Mouse (Mus musculus) telencephalon, adult 2 months (tissue): ENCODE results near the gene 5730596B20Rik.
A peak's percentile ranks its signal among the peaks of the same experiment; 100 is the strongest.

Experiments used
- DNase-seq: peaks from one replicate; pipeline ENCODE4 v3.0.0-alpha.2; 2011; ENCODE audit warnings: low read depth, low spot score

Gene 5730596B20Rik

DNA sequence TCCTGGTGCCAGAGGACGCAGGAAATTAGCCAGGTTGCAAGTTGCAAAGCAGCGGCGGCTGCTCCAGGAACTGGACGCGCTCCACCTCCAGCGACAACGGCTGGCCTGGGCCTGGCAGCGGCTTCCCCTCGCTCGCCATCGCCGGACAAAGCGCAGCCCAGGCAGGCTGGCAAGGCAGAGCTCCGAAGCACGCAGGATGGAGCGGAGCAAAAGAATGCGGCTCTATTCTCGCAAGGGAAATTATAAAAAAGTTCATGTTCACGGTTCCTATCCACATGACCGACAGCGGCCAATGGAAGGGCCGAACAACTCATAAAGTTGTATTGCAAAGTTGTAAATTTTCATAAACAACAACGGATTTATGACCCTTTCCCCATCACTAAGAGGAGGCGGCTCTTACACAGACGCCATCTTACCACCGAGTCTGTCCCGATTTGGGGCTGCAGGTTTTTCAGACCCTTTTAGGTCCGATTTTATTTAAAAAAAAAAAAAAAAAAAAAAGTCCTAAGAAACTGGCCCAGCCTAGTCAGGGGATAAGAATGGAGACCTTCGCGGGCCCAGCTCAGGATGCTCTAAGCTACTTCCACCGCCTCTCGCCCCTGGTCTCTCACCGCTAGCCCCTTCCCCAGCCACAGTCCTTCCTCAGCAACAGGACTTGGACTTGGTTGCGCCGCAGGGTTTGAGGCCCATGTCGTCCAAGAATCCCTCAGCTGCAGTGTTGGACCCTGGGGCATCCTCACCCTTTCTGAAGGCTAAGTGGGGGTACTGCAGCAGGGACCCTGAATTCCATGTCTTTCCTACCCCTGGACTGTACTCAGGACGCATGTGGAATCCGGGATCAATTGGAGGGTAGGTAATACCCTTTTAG lies 36.1 kb downstream of the 5730596B20Rik start, which contains the start of the genes Hoxa3 and Gm28308:
Gene Hoxa3, minus strand, starts transcription at position 218 of the 868 bp plus-strand sequence.
Gene Gm28308, minus strand, starts transcription at position 221 of the 868 bp plus-strand sequence.
- DNase-seq = no peak

DNA sequence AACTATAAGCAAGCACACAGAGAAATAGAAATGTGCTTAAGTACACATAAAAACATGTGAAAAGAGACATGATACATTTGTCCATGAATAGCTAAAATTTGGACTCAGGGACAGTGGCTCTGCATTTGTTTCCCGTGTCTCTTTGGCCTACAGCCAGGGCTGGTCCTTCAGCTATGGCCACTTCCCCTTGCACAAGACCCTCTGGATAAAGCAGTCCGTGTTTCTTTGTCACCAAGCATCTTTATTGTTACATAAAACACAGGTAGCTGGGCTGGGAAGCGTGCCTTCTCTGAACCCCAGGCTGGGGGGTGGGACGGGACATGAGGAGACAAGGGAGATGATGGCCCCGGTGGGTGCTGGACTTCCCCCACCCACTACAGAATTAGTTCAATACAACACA lies 37.0 kb downstream of the 5730596B20Rik start:
- DNase-seq = no peak

DNA sequence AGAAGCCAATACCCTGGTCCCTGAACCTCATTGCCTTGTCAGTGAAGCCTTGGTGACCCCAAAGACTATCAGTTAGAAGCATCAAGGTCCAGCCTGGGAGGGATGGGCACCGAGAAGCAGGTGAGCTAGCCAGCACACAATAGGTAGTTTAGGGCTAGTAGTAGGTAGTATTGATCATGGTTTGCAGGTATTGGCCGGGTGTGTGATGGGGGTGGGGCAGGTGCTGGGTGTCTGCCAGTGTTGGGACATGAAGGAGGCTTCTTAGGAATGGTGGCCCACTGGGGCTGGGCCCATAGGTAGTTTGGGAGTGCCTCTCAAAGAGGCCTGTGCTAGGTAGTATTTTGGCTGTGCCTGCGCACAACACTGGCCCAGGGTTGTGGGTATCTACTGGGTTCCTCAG lies 37.8 kb downstream of the 5730596B20Rik start:
- no peak for DNase-seq

DNA sequence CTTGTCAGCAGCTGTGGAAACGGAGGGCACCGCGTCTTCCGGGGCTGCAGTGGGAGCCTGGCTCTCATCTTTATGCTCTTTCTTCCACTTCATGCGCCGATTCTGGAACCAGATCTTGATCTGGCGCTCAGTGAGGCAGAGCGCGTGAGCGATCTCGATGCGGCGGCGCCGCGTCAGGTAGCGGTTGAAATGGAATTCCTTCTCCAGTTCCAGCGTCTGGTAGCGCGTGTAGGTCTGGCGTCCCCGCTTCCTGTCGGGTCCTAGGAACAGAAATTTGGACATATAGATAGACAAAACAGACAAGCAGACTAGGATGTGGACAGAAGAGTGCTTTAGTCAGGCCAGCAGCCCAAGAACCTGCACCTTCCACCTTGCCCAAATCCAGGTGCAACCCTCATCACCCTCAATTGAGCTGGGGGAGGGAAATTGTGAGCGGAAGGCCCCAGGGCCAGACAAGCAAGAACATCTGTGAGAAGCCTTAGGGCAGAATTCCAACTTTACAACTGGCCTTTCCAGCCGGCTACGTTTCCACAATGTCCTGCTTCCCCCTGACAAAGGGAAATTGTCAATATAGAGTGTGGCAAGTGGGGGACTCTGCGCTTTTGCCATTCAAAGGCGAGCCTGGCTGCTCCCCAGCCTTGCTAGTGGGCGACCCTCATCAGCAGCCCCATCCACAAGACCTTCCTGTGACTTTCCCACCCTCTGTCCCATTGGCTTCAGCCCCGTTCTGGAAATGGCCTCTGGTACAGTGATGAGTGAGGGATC lies 38.7 kb downstream of the 5730596B20Rik start:
- DNase-seq = no peak

DNA sequence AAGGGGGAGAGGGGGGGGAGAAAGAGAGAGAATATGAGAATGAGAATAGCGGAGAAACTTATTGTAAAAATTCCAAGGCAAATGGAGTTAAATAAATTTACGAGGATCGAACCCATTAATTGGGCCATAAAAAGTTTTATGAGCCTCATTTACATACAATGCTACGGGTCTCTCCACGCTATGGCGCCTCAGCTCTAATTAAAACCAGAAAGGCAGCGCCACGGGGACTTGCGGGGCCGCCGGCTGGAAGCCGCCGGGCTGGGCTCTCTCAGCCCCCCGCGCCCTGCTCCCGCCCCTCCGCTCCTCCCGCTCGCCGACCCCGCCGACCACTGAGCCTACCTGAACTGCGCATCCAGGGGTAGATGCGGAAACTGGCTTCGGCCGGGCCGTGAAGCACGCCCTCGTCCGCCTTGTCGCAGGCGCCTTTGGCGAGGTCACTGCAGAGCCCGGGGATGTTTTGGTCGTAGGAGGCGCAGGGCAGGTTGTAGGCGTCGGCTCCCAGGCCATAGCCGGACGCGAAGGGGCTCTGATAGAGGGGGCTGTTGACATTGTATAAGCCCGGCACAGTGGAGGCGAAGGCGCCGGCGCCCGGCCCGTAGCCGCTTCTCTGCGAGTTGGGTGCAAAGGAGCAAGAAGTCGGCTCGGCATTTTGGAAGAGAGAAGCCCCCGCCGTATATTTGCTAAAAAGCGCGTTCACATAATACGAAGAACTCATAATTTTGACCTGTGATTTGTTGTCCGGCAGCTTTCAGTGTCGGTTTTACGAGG lies 39.6 kb downstream of the 5730596B20Rik start:
- no peak for DNase-seq

DNA sequence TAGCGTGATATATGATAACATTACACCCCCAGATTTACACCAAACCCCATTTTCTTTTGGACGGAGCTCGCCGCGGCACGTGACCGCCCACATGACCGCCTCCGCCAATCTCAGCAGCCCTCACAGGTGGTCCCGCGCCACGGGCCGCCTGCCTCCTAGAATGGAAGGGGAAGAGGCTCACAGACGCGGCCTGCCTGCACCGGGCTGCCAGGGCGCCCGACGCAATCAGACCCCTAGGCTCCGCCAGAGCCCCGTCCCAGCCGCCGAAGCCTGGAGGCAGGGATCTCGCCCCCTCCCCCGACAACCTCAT lies 40.1 kb downstream of the 5730596B20Rik start:
- no peak for DNase-seq

DNA sequence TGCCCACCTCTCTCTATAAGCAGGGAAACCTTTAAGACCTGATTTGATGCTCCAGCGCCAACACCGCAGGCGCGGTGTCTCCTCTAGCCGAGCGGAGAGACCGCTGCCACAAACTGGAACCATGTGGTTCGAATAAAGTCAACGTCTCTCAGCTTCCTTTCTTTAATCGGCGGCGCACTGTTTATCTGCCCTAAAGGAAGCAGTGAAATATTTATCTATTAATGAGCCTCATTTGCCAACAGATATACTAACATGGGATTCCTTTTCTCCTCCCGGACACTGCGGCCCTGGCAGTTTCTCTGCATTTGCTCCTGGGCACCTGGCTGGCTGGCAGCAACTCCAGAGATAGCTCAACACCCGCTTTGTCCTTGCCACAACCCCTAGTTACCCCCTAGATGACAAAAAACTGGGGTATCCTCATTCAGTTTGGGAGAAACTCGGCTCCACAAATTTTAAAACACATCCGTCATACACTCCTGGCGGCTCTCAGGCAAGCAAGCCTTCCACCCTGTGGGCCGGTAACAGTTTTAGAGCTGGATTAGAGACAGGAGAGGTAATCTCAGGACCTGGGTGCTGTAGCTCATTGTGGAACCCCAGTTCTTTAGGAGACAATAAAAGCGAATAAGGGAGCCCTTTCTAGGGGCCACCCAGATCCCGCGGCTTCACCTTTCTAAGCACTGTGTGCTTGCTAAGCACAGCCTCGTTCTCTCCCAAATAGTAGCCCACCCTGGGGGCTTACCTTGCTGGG lies 40.8 kb downstream of the 5730596B20Rik start:
- DNase-seq = no peak

DNA sequence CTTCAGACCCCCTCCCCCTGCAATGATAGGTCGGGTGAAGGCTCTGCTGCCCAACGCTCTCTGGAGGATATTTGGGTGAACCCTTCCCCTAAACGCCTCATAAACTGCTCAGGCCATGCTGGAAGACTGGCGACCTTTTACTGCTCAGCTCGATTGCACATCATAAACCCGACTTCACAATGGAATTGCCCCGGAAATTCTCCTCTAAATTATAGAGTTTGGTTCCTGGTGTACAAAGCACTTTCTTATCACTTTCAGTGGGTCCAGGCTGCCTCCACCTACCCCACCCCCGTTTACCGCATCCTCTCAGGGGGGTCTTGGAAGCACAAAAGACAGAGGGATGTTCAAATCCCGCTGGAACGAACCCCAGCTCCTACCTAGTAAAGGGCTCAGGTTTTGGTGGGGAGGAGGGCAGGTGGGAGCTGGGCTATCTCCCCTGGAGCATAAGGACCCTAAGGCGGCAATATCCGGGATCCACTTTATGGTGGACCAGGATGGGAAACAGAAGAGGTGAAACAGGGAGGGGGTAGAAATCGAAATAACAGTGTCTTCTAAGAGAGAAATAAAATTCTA lies 41.4 kb downstream of the 5730596B20Rik start:
- no peak for DNase-seq

DNA sequence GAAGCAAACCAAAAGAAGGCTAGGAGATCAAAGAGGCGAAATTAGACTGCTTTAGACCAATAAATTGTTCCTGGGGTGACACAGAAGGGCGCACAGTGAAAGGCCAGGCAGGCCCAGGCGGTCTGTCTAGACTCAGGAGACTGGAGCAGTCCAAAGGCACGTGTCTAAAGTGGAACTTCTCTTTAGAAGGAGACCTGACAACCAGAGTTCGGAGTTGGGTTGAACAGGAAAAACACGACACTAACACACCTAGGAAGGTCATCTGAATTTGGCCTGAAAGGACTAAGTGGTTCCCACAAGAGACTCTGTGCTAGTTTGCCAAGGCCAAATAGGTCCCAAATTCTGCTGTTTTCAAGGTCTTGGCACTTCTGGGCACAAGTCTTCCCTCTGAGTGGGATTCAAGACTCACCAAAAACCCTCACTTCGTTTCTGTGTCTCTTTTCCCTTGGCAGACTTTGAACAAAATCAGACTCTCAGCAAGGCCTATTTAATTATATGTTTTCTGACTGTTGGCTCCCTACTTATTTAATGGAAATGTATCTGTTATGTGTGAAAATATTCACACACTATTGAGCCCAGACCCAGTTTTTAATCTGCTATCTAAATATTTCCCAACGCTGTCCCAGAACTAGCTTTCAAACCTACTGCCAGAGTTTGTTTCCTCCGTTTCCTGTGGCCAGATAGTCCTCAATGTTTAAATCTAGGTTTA lies 42.1 kb downstream of the 5730596B20Rik start:
- DNase-seq = no peak

DNA sequence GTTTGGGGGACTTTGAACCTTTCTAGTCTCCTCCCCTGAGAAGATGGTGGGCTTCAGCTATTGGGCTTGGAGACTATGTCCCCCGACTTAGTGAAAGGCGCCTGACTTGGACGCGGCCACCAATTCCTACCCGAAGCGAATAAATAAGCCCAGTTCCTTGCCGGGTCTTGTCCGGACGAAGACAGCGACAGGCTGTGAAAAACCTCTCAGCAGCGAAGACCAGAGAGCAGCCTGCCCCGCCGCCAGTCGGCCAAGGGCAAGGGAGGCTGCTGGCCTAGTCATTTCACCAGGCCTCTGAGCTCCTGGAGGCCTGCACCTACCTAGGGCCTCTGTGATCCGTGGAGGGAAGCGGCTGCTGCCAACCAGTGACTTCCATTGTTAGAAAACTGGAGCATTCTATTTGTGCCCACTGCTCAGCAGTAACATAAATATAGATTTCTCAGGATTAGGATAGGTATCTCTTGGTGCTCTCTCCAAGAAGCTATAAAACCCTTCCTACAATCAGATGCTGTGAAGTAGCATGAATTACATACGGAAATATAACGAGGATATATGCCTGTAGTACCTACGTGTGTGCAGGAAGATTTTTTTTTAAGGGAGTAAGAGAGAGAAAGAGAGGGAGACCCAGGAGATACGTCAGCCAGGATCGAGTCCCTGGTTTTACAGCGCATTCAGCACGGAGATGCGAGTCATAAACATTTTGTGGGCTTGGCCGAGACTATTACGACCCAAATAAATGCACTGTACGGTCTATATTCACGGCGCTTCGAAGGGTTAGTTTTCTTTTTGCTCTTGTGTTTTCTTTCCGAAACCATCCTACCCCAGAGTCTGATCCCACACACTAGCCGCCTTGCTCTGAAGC lies 42.9 kb downstream of the 5730596B20Rik start:
- DNase-seq = no peak

DNA sequence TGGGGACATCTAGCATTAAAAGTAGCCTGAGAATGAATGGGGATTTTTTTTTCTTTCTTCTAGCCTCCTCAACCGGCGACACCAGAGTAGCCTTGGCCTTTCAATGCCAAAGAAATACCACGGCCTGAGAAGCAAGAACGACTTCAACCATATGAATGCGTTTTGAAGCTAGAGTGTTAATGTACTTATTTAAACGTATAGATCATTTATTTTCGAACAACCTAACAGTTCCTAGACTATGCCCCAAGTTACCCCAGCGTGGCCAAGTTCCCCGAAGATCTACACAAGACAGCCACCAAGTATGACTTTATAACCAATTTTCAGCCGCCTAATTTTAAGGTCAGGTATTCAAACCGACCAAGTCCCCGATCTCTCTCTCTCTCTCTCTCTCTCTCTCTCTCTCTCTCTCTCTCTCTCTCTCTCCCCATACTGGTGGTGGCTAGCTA lies 43.6 kb downstream of the 5730596B20Rik start:
- no peak for DNase-seq

DNA sequence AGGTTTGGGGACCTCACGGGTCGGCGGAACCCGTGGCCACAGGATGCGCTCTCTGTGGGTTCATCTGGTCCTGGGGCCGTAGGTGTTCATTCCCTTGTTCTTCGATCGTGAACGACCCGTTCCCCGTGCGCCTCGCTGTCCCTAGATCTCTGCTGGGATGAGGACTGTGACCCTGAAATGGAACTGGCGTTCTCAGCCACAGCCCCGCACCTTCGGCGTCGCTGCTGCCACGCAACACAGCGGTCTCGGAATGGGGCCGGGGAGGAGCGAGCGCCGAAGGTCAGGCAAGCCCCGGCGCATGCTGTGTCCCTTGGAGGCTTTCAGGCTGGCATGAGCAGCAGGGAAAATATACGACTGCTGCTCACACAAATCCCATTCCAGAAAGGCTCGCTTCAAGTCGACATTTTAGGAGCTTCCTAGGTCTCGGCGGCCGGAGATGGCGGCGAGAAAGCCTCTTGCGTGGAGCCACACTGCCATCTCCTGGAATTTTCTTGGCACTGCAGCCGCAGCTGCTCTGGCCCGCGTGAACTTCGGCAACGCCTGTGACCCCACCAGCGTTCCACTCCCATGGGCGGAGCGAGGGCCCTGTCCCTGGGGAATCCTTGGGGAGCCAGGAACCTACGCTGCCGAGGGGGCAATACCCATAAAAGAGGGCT lies 44.2 kb downstream of the 5730596B20Rik start, which contains the start of gene Hoxa7:
Gene Hoxa7, minus strand, starts transcription at position 518 of the 656 bp plus-strand sequence.
- DNase-seq = peak; percentile 34

DNA sequence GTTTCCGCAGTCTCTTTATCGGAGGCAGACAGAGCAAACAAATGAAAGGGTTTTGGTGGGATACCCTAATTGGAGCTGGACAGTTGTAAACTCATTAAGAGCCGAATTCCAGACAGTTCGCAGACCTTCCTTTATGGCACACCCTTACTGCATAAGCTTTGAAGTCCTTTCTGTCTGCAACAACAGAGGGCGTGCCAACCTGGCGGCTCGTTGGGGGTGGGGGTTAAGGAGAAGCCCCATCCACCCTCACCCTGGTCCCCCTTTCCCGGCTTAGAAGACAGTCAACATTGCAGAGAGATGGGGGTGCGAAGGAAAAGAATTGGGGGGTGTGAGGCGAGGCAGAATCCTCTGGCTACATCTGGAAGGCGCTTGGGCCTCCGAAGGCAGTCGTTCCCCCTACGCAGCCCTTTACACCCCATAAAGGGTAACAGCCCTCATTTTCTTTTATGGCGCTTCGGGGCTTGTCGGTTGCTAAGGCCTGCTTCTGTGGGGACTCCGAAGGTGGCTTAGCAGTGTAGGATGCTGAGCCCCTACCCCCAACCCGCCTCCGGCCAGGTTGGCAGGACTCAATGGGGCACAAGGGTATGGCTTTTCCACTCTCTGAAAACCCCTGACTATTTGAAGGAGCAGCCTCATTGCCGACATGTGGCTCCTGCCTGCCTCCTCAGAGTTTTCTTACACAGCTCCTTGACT lies 44.8 kb downstream of the 5730596B20Rik start:
- DNase-seq = no peak

DNA sequence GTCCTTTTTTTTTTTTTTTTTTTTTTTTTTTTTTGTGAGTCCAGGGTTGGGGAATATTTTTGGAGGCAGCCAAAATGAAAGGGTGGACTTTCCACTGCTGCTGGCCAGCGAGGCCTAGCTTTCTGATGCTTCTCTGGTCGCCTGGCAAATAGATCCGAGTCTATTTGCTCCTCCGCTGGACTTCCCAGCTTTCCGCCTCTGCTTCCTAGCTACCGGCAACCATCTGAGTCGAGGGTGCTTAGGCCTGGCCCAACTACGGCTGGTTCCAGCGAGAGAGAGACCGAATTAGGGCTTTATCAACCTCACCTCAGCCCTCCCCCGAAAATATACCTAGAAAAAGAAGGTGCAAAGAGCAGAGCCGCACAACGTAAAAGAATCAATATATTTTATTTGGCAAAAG lies 45.4 kb downstream of the 5730596B20Rik start:
- DNase-seq = no peak

DNA sequence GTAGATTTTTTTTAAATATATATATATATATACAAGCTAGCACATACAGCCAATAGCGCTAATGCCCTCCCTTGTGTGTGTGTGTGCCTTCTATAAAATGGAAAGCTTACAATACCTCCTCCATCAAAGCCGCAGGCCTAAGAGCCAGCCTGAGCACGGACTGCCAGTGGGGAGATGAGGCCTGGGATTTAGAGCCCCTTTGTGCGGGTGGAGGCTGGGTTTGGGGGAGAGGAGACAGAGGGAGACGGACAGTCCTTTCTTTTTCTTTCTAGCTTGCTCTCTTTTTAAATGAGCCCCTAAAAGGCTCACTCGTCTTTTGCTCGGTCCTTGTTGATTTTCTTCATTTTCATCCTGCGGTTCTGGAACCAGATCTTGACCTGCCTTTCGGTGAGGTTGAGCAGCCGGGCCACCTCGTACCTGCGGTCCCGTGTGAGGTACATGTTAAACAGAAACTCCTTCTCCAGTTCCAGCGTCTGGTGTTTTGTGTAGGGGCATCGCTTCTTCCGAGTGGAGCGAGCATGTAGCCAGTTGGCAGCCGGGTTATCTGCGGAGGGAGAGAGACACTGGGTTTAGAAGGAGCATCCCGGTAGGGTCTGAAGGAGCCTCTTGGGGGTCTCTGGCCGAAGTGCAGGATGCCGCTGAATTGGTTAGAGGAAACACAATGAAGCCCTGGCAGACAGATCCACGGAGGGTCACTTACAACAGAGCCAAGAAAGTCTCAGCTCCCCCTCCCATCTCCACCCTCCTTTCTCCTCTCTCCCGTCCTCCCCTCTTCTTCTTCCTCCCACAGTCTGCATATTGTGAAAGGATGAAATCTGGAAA lies 46.9 kb downstream of the 5730596B20Rik start:
- no peak for DNase-seq

DNA sequence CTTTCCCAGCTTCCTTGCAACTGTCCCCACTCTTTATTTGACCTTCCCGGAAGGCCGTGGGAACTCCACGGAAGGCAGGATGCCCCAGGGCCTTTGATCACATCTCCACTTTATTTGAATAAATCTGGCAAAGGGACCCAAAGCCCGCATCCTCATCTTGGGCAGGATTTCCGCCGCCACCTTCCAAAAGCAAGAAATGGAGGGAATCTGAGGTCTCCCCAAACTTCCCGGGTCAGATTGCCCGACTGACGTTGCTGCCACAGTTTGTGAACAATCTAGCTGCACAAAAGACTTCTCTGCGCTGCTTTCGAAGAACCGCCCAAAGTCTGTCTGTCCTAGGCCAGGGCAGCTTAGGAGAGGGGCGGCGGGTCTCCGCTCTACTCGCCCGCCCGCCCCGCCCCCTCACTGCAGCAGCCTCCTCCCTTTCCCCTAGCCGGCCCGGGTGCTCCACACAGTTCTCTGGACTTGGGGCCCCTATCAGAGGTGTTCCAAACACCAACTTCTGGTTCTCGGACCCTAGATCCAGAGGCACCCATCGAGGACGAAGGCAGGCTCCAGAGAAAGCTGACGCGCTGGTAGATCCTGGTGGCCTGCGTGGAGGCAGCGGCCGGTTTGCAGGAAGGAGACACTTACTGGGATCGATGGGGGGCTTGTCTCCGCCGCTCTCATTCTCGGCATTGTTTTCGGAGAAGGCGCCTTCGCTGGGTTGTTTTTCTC lies 47.8 kb downstream of the 5730596B20Rik start:
- no peak for DNase-seq
